Mouse (Mus musculus) Muller cell, postnatal 12 days (primary cell): ENCODE data around the gene Exoc6.

Experiments
- DNase-seq: peaks from one replicate; pipeline ENCODE4 v3.0.0-alpha.2; 2015; ENCODE audit errors: inconsistent ontology term

Gene Exoc6

GRCm38 (mm10) chr19:37689478-37689877, 139.3 kb downstream of the Exoc6 start:
- DNase-seq, result peak; percentile 57

DNA sequence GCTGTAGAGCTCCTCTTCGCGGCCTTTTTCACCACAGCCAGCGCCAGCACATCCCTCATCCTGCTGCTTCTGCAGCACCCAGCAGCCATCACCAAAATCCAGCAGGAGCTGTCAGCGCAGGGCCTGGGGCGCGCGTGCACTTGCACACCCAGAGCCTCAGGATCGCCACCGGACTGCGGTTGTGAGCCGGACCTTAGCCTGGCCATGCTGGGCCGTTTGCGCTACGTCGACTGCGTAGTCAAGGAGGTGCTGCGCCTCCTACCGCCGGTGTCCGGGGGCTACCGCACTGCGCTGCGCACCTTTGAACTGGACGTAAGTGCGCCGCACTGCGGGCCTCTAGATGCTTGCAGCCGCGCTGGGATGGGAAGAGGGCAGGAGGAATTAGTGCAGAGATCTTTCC, 140.5 kb downstream of the Exoc6 start:
- DNase-seq, result no peak

DNA sequence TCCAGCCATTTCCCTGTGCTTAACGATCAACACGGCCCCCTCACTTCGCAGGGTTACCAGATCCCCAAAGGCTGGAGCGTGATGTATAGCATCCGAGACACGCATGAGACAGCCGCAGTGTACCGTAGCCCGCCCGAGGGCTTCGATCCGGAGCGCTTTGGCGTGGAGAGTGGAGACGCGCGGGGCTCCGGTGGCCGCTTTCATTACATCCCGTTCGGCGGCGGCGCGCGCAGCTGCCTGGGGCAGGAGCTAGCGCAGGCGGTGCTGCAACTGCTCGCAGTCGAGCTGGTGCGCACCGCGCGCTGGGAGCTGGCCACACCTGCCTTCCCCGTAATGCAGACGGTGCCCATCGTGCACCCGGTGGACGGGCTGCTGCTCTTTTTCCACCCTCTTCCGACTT, 142.7 kb downstream of the Exoc6 start:
- peak; percentile 67 for DNase-seq

DNA sequence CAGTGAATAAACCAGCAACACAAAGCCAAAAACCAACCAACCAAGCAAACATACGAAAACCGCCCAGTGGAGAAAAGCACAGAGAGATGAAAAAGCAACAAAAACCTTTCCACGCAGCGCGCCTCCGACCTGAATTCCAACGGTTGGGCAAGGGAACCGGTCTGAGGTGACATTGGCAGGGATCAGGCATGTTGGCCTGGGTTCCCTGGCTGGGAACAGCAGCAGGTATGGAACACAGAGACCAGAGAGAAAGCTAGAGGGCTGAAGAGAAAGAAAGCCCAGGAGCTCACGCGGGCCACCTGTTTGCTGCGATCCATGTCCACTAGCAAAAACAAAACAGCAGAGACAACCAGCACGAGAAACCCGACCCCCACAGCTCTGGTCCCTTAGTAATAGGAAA, 144.9 kb downstream of the Exoc6 start:
- no peak for DNase-seq

- no peak for DNase-seq
Measured at GRCm38 (mm10) chr19:37695762-37696602, 145.8 kb downstream of the Exoc6 start.

GRCm38 (mm10) chr19:37696603-37697334, 146.6 kb downstream of the Exoc6 start:
- DNase-seq, result no peak

- DNase-seq, result no peak
Measured at GRCm38 (mm10) chr19:37697335-37697636, 147.1 kb downstream of the Exoc6 start.

DNA sequence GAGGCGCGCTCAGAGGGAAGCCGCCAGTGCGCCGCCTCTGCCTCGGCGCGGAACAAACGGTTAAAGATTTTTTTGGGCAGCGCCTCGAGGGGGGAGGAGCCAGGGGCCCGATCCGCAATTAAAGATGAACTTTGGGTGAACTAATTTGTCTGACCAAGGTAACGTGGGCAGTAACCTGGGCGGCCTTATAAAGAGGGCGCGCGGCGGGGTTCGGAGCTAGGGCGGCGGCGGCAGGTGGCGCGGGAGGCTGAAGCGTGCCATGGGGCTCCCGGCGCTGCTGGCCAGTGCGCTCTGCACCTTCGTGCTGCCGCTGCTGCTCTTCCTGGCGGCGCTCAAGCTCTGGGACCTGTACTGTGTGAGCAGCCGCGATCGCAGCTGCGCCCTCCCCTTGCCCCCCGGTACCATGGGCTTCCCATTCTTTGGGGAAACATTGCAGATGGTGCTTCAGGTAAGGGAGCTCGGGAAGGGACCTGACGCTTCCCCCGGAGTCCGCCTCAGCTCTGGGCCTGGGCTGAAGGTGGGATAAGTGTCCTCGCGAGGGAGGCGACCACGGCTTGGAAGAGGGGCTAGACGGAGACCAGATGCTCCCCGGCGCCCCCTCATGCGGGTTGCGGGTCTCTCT, 147.5 kb downstream of the Exoc6 start, which contains the start of gene Cyp26a1:
Gene Cyp26a1 (plus strand): TSS at position 148 of the 622 bp plus-strand sequence.
- DNase-seq, result peak; percentile 71

GRCm38 (mm10) chr19:37698273-37699160, 148.3 kb downstream of the Exoc6 start:
- DNase-seq, result no peak

GRCm38 (mm10) chr19:37699711-37700110, 149.5 kb downstream of the Exoc6 start:
- no peak for DNase-seq

GRCm38 (mm10) chr19:37702377-37703076, 152.3 kb downstream of the Exoc6 start:
- DNase-seq, result no peak

- no peak for DNase-seq
Measured at GRCm38 (mm10) chr19:37703902-37704509, 153.8 kb downstream of the Exoc6 start.

DNA sequence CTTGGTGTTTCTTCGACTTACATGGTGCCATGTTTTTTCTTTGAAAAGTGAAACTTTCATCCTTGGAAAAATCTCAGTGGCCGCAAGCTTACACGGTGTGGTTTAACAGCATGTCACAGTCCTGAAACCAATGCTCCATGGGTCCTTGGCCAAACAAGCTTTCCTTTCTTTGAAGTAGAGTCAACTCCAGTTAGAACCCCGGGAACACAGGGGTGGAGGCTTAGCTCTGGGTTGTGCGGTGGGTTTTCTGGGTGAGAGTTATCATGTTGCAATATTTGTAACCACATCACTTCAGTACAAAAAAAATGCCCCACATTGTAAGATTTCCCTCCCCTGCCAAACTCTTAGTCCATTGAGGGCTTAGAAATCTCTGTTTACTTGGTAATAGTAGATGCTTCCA, 155.5 kb downstream of the Exoc6 start:
- DNase-seq, result no peak

DNA sequence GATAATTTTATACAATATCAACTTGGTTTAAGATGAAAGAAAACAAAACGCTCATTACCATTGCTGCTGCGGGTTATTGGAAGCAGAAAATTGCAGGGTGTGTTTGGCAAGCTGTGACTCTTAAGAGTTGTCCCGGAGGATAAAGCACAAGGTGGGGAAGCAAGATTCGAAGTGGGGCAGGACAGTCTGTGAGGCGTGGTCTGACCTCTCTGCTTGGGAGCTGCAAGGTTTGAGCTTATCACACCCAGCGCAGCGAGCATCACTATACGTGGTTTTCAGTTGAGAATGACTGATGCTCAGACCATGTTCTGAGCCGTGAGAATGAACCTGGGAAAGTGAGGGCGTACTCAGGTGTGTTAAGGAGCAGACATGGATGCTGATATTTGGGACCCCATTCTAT, 164.5 kb downstream of the Exoc6 start:
- no peak for DNase-seq

GRCm38 (mm10) chr19:37715980-37716379, 165.8 kb downstream of the Exoc6 start:
- no peak for DNase-seq

GRCm38 (mm10) chr19:37716524-37717175, 166.4 kb downstream of the Exoc6 start:
- peak; percentile 24 for DNase-seq

DNA sequence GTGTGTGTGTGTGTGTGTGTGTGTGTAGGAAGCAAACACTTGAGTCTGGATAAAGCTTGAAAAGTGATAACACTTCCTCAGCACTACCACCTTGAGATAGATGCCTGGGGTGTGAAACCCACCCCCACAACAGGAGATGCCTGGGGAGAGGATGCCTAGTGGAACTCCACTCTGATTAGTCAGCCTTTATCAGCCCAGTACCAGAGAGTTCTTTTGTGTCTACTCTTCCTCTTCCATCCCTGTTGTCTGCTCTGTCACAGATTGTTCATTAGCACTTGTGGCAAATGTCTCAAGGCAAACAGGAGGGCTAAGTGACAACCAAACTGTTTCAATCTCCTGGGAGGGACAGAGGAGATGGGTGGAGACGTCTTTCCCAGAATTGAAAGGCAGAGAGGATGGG, 168.9 kb downstream of the Exoc6 start:
- DNase-seq, result no peak

GRCm38 (mm10) chr19:37724591-37724990, 174.4 kb downstream of the Exoc6 start:
- no peak for DNase-seq

DNA sequence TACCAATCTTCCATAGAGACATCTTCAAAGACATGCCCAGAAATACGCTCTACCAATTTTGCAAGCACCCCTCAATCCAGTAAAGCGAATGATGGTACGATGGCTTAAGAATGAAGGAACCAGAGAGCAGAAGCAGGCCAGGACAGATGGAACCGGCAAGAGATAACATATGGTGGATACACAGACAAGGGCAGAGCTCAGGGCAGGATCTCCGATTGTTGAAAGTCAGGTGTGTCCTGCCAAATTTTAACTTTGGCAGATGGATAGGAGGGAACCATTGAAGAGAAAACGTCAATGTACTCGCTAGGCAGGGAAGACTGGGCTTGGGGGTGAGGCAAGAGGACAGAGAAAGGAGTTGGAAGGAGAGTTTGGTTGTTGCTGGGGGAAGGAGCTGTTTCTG, 176.4 kb downstream of the Exoc6 start:
- no peak for DNase-seq

- DNase-seq, result peak; percentile 68
Measured at GRCm38 (mm10) chr19:37727366-37727765, 177.1 kb downstream of the Exoc6 start.
